Mouse (Mus musculus) stomach, embryonic 16.5 days (tissue): ENCODE results near the gene Proser1. TPM values are rescaled to one million over a fixed set of nuclear protein-coding genes. Genes with fewer than 3 reads are reported as not detected.

Experiments
- ATAC-seq: fragments of 200-750 bp; cut with Nextera tagmentation; 2 replicates; pipeline ENCODE4 v1.8.0; 2017; ENCODE audit warnings: moderate number of reproducible peaks, moderate TSS enrichment; ENCODE audit not compliant: insufficient read depth, low FRiP score
- H3K27ac ChIP-seq: fragments of 300-500 bp; sonication (generic); 2 replicates; pipeline ENCODE4 v1.5.1; 2014; ENCODE audit warnings: low read length
- H3K27me3 ChIP-seq: fragments of 300-500 bp; sonication (generic); 2 replicates; pipeline ENCODE4 v1.6.1; 2014; ENCODE audit warnings: low read length, control low read depth, mixed read lengths; ENCODE audit not compliant: control insufficient read depth, insufficient read depth
- H3K36me3 ChIP-seq: fragments of 300-500 bp; sonication (generic); 2 replicates; pipeline ENCODE4 v1.6.1; 2014; ENCODE audit warnings: low read length; ENCODE audit not compliant: control insufficient read depth, insufficient read depth
- H3K4me1 ChIP-seq: fragments of 300-500 bp; sonication (generic); 2 replicates; pipeline ENCODE4 v1.6.1; 2014; ENCODE audit warnings: low read length, control low read depth, mixed read lengths; ENCODE audit not compliant: control insufficient read depth, insufficient read depth
- H3K4me2 ChIP-seq: fragments of 300-500 bp; sonication (generic); 2 replicates; pipeline ENCODE4 v1.6.1; 2014; ENCODE audit warnings: low read depth, low read length, mixed read lengths
- H3K4me3 ChIP-seq: fragments of 300-500 bp; sonication (generic); replicated peaks from 2 replicates; pipeline ENCODE4 v1.5.1; 2014; ENCODE audit warnings: mild to moderate bottlenecking, low read length
- H3K9ac ChIP-seq: fragments of 300-500 bp; sonication (generic); 2 replicates; pipeline ENCODE4 v1.6.1; 2014; ENCODE audit warnings: low read length
- H3K9me3 ChIP-seq: fragments of 300-500 bp; sonication (generic); replicated peaks from 2 replicates; pipeline ENCODE4 v1.6.1; 2016; ENCODE audit warnings: low read length, control low read depth; ENCODE audit not compliant: control insufficient read depth
- WGBS: fragments of 180-500 bp; shearing (Covaris S2); extraction: QIAGEN DNeasy Blood & Tissue Kit; methylation state at CpG from one replicate; pipeline ENCODE4 v1.1.7; 2014; 5-methylcytosine and 5-hydroxymethylcytosine counted together
- polyA plus RNA-seq: library from polyadenylated mRNA; unstranded; fragments of >200 nt; fragmentation: Nextera tagmentation; extraction: Ambion mirVana; gene quantifications from 2 replicates; pipeline ENCODE4 v1.2.1, GENCODE M21; 2015

Proser1 gene
- polyA plus RNA-seq, 1 experiment from 2014 or later = 15.8 TPM

- ATAC-seq = no peak
- WGBS = 75% methylated on average over 9 of the region's 9 CpGs
Observed at GRCm38 (mm10) chr3:53460106-53460505, 3.4 kb upstream of the Proser1 start.

GRCm38 (mm10) chr3:53462701-53463045 is 793 bp upstream of the Proser1 start:
- peak overlapping the region; percentile 90 for H3K9ac ChIP-seq
- WGBS = 1% methylated on average over 9 of the region's 9 CpGs
- H3K4me1 ChIP-seq = peaks cover 18% of the 10 kb centered on the region
- peak overlapping the region; percentile 70 for H3K4me2 ChIP-seq
- peaks cover 2% of the 10 kb centered on the region; the same call in 1 of the 2 replicates for H3K36me3 ChIP-seq
- H3K27ac ChIP-seq = peak overlapping the region; percentile 88
- H3K9me3 ChIP-seq = no peaks in the 10 kb centered on the region
- H3K4me3 ChIP-seq = peak overlapping the region; percentile 74
- H3K27me3 ChIP-seq = no peaks in the 10 kb centered on the region
- no peak for ATAC-seq

More at GRCm38 (mm10) chr3:53460106-53460505, 3.4 kb upstream of the Proser1 start:
- H3K4me2 ChIP-seq = no peak overlapping the region
- H3K27ac ChIP-seq = no peak overlapping the region
- H3K4me1 ChIP-seq = peaks cover 5% of the 10 kb centered on the region
- H3K27me3 ChIP-seq = no peaks in the 10 kb centered on the region
- H3K36me3 ChIP-seq = peaks cover 2% of the 10 kb centered on the region; the same call in 1 of the 2 replicates
- H3K9ac ChIP-seq = no peak overlapping the region
- H3K9me3 ChIP-seq = no peaks in the 10 kb centered on the region
- H3K4me3 ChIP-seq = no peak overlapping the region

- Histone ChIP-seq H3K4me1 (peaks cover 18% of the 10 kb centered on the region), H3K4me3 (peak overlapping the region; percentile 74), H3K36me3 (no peaks in the 10 kb centered on the region; the same call in 1 of the 2 replicates), H3K27me3 (no peaks in the 10 kb centered on the region), H3K9me3 (no peaks in the 10 kb centered on the region), H3K9ac (peak overlapping the region; percentile 87), H3K27ac (peak overlapping the region; percentile 56), H3K4me2 (peak overlapping the region; percentile 78)
- under 1% methylated on average over 35 of the region's 35 CpGs for WGBS
- ATAC-seq = peak; percentile 39; the same call in 1 of the 2 replicates
Observed at GRCm38 (mm10) chr3:53463765-53464114, 274 bp downstream of the Proser1 start.

GRCm38 (mm10) chr3:53464146-53464698 is 756 bp downstream of the Proser1 start:
- ATAC-seq = no peak
- Histone ChIP-seq H3K9me3 (no peaks in the 10 kb centered on the region), H3K27ac (0 out of 2 replicates have a peak overlapping the region, but pooled peaks have one; percentile 19), H3K36me3 (no peaks in the 10 kb centered on the region), H3K4me3 (peak overlapping the region; percentile 74), H3K27me3 (no peaks in the 10 kb centered on the region), H3K4me2 (peak overlapping the region; percentile 78), H3K9ac (peak overlapping the region; percentile 87), H3K4me1 (peaks cover 18% of the 10 kb centered on the region)
- under 1% methylated on average over 20 of the region's 20 CpGs for WGBS

GRCm38 (mm10) chr3:53465330-53465729 is 1.9 kb downstream of the Proser1 start:
- H3K27me3 ChIP-seq = no peaks in the 10 kb centered on the region
- H3K36me3 ChIP-seq = no peaks in the 10 kb centered on the region
- H3K4me1 ChIP-seq = peaks cover 18% of the 10 kb centered on the region
- peak overlapping the region; percentile 78 for H3K4me2 ChIP-seq
- peak overlapping the region; percentile 44; the same call in 1 of the 2 replicates for H3K9ac ChIP-seq
- no peak overlapping the region for H3K27ac ChIP-seq
- no peak for ATAC-seq
- H3K4me3 ChIP-seq = peak overlapping the region; percentile 25
- H3K9me3 ChIP-seq = no peaks in the 10 kb centered on the region
- 31% methylated on average over 6 of the region's 6 CpGs for WGBS

- Histone ChIP-seq H3K4me1 (peaks cover 18% of the 10 kb centered on the region), H3K36me3 (peaks cover 3% of the 10 kb centered on the region; the same call in 1 of the 2 replicates), H3K27me3 (no peaks in the 10 kb centered on the region), H3K4me2 (peak overlapping the region; percentile 20; the same call in 1 of the 2 replicates), H3K9me3 (no peaks in the 10 kb centered on the region), H3K27ac (no peak overlapping the region), H3K4me3 (no peak overlapping the region), H3K9ac (no peak overlapping the region)
- 64% methylated on average over 9 of the region's 9 CpGs for WGBS
- no peak for ATAC-seq
Observed at GRCm38 (mm10) chr3:53466481-53466880, 3.0 kb downstream of the Proser1 start.

- ATAC-seq = no peak
- H3K4me3 ChIP-seq = no peak overlapping the region
- H3K9ac ChIP-seq = no peak overlapping the region
- no peaks in the 10 kb centered on the region for H3K27me3 ChIP-seq
- peaks cover 3% of the 10 kb centered on the region; the same call in 1 of the 2 replicates for H3K36me3 ChIP-seq
- 72% methylated on average over 5 of the region's 5 CpGs for WGBS
- H3K9me3 ChIP-seq = no peaks in the 10 kb centered on the region
- peaks cover 14% of the 10 kb centered on the region for H3K4me1 ChIP-seq
- H3K4me2 ChIP-seq = no peak overlapping the region
- no peak overlapping the region for H3K27ac ChIP-seq
Observed at GRCm38 (mm10) chr3:53467356-53467755, 3.9 kb downstream of the Proser1 start.

GRCm38 (mm10) chr3:53469650-53470049 is 6.2 kb downstream of the Proser1 start:
- 83% methylated on average over 5 of the region's 5 CpGs for WGBS
- Histone ChIP-seq H3K27ac (no peak overlapping the region), H3K27me3 (no peaks in the 10 kb centered on the region), H3K9ac (no peak overlapping the region), H3K4me1 (peaks cover 13% of the 10 kb centered on the region), H3K9me3 (no peaks in the 10 kb centered on the region), H3K4me3 (no peak overlapping the region), H3K36me3 (peaks cover 17% of the 10 kb centered on the region), H3K4me2 (no peak overlapping the region)
- ATAC-seq = no peak

GRCm38 (mm10) chr3:53472061-53472460 is 8.6 kb downstream of the Proser1 start:
- H3K27ac ChIP-seq = no peak overlapping the region
- H3K36me3 ChIP-seq = peaks cover 24% of the 10 kb centered on the region
- H3K27me3 ChIP-seq = no peaks in the 10 kb centered on the region
- no peak overlapping the region for H3K9ac ChIP-seq
- H3K9me3 ChIP-seq = no peaks in the 10 kb centered on the region
- H3K4me1 ChIP-seq = no peaks in the 10 kb centered on the region
- 95% methylated on average over 5 of the region's 5 CpGs for WGBS
- ATAC-seq = no peak
- no peak overlapping the region for H3K4me3 ChIP-seq
- H3K4me2 ChIP-seq = no peak overlapping the region
